Mouse (Mus musculus) midbrain, embryonic 14.5 days (tissue): ENCODE data around the gene Selplg. TPM values are rescaled to one million over a fixed set of nuclear protein-coding genes. Genes with fewer than 3 reads are reported as not detected.
A peak's percentile ranks its signal among the peaks of the same experiment; 100 is the strongest.
"Not testable (repeated sequence)": the region's sequence is repeated elsewhere in the genome, so short reads cannot be mapped to it uniquely, and the experiment has no call there.

Experiments
- ATAC-seq: fragments of 200-750 bp; cut with Nextera tagmentation; 2 replicates; pipeline ENCODE4 v1.8.0; 2017; ENCODE audit warnings: moderate number of reproducible peaks, moderate library complexity; ENCODE audit not compliant: low FRiP score, low TSS enrichment
- DNase-seq: peaks from one replicate; pipeline ENCODE4 v3.0.0-alpha.2; 2015
- H3K27ac ChIP-seq: fragments of 300-500 bp; sonication (generic); replicated peaks from 2 replicates; pipeline ENCODE4 v1.5.1; 2014; ENCODE audit warnings: mild to moderate bottlenecking, low read depth, low read length, moderate library complexity
- H3K27me3 ChIP-seq: fragments of 300-500 bp; sonication (generic); 2 replicates; pipeline ENCODE4 v1.6.1; 2014; ENCODE audit warnings: low read length, control low read depth, mixed read lengths; ENCODE audit not compliant: control insufficient read depth, insufficient read depth
- H3K36me3 ChIP-seq: fragments of 300-500 bp; sonication (generic); 2 replicates; pipeline ENCODE4 v1.6.1; 2014; ENCODE audit warnings: low read length, control low read depth; ENCODE audit not compliant: control insufficient read depth, insufficient read depth
- H3K4me1 ChIP-seq: fragments of 300-500 bp; sonication (generic); 2 replicates; pipeline ENCODE4 v1.6.1; 2014; ENCODE audit warnings: mild to moderate bottlenecking, antibody characterized with exemption, low read length, control low read depth; ENCODE audit not compliant: control insufficient read depth, insufficient read depth
- H3K4me2 ChIP-seq: fragments of 300-500 bp; sonication (generic); 2 replicates; pipeline ENCODE4 v1.6.1; 2014; ENCODE audit warnings: mild to moderate bottlenecking, low read length, moderate library complexity
- H3K4me3 ChIP-seq: fragments of 300-500 bp; sonication (generic); replicated peaks from 2 replicates; pipeline ENCODE4 v1.5.1; 2014; ENCODE audit warnings: low read depth, low read length
- H3K9ac ChIP-seq: fragments of 300-500 bp; sonication (generic); replicated peaks from 2 replicates; pipeline ENCODE4 v1.6.1; 2014; ENCODE audit warnings: mild to moderate bottlenecking, low read length, moderate library complexity
- H3K9me3 ChIP-seq: fragments of 300-500 bp; sonication (generic); 2 replicates; pipeline ENCODE4 v1.6.1; 2016; ENCODE audit warnings: low read length, control low read depth, mixed read lengths; ENCODE audit not compliant: control insufficient read depth
- WGBS: fragments of 180-500 bp; shearing (Covaris S2); extraction: QIAGEN DNeasy Blood & Tissue Kit; methylation state at CpG from one replicate; pipeline ENCODE4 v1.1.7; 2014; 5-methylcytosine and 5-hydroxymethylcytosine counted together
- polyA plus RNA-seq: library from polyadenylated mRNA; unstranded; fragments of >200 nt; fragmentation: Nextera tagmentation; extraction: Ambion mirVana; gene quantifications from 2 replicates; pipeline ENCODE4 v1.2.1, GENCODE M21; 2014

Gene Selplg
- polyA plus RNA-seq, 1 experiment from 2014 or later = 2.6 TPM

GRCm38 (mm10) chr5:113784104-113784503 lies 48.3 kb downstream of the Selplg start:
- H3K9ac ChIP-seq, H3K4me3 ChIP-seq, H3K4me2 ChIP-seq, H3K27ac ChIP-seq, H3K9me3 ChIP-seq, H3K27me3 ChIP-seq, DNase-seq, H3K36me3 ChIP-seq, ATAC-seq, H3K4me1 ChIP-seq: not testable (repeated sequence)
- WGBS = 46% methylated on average over 3 of the region's 3 CpGs

- Histone ChIP-seq H3K4me1 (no peaks in the 10 kb centered on the region), H3K27ac (no peak overlapping the region), H3K9ac (no peak overlapping the region), H3K36me3 (peaks cover 5% of the 10 kb centered on the region; the same call in 1 of the 2 replicates), H3K4me2 (no peak overlapping the region), H3K9me3 (no peaks in the 10 kb centered on the region), H3K4me3 (no peak overlapping the region), H3K27me3 (peaks cover 3% of the 10 kb centered on the region; the same call in 1 of the 2 replicates)
- WGBS = 21% methylated on average over 12 of the region's 12 CpGs
- DNase-seq (no peak), ATAC-seq (no peak)
Measured at GRCm38 (mm10) chr5:113783581-113784001, 48.9 kb downstream of the Selplg start.

GRCm38 (mm10) chr5:113782624-113783023 lies 49.8 kb downstream of the Selplg start:
- peaks cover 11% of the 10 kb centered on the region; the same call in 1 of the 2 replicates for H3K36me3 ChIP-seq
- 90% methylated on average over 7 of the region's 7 CpGs for WGBS
- H3K4me3 ChIP-seq = no peak overlapping the region
- no peaks in the 10 kb centered on the region for H3K4me1 ChIP-seq
- peaks cover 3% of the 10 kb centered on the region; the same call in 1 of the 2 replicates for H3K27me3 ChIP-seq
- no peak for ATAC-seq
- no peak overlapping the region for H3K4me2 ChIP-seq
- H3K9me3 ChIP-seq = no peaks in the 10 kb centered on the region
- H3K9ac ChIP-seq = no peak overlapping the region
- no peak overlapping the region for H3K27ac ChIP-seq
- no peak for DNase-seq

GRCm38 (mm10) chr5:113781875-113782274 lies 50.6 kb downstream of the Selplg start:
- H3K4me2 ChIP-seq = no peak overlapping the region
- H3K36me3 ChIP-seq = peaks cover 14% of the 10 kb centered on the region
- no peaks in the 10 kb centered on the region for H3K4me1 ChIP-seq
- no peaks in the 10 kb centered on the region for H3K9me3 ChIP-seq
- ATAC-seq = no peak
- no peak for DNase-seq
- H3K9ac ChIP-seq = no peak overlapping the region
- no peak overlapping the region for H3K4me3 ChIP-seq
- H3K27ac ChIP-seq = no peak overlapping the region
- H3K27me3 ChIP-seq = peaks cover 3% of the 10 kb centered on the region; the same call in 1 of the 2 replicates
- 77% methylated on average over 7 of the region's 7 CpGs for WGBS

- DNase-seq (no peak), ATAC-seq (no peak)
- 87% methylated on average over 7 of the region's 7 CpGs for WGBS
- Histone ChIP-seq H3K36me3 (peaks cover 21% of the 10 kb centered on the region), H3K27me3 (peaks cover 3% of the 10 kb centered on the region; the same call in 1 of the 2 replicates), H3K4me1 (no peaks in the 10 kb centered on the region), H3K9me3 (no peaks in the 10 kb centered on the region), H3K4me3 (no peak overlapping the region), H3K4me2 (no peak overlapping the region), H3K27ac (no peak overlapping the region), H3K9ac (no peak overlapping the region)
Measured at GRCm38 (mm10) chr5:113781254-113781653, 51.2 kb downstream of the Selplg start.

- peaks cover 25% of the 10 kb centered on the region for H3K36me3 ChIP-seq
- H3K4me2 ChIP-seq = no peak overlapping the region
- H3K9ac ChIP-seq = no peak overlapping the region
- WGBS = 95% methylated on average over 5 of the region's 5 CpGs
- no peak overlapping the region for H3K27ac ChIP-seq
- no peak for DNase-seq
- H3K27me3 ChIP-seq = peaks cover 3% of the 10 kb centered on the region; the same call in 1 of the 2 replicates
- H3K4me3 ChIP-seq = no peak overlapping the region
- H3K9me3 ChIP-seq = no peaks in the 10 kb centered on the region
- H3K4me1 ChIP-seq = no peaks in the 10 kb centered on the region
- ATAC-seq = 0 out of 2 replicates have a peak, but pooled peaks have one; percentile 27
Measured at GRCm38 (mm10) chr5:113780763-113781162, 51.7 kb downstream of the Selplg start.

- Histone ChIP-seq H3K9ac (no peak overlapping the region), H3K4me2 (no peak overlapping the region), H3K4me1 (no peaks in the 10 kb centered on the region), H3K9me3 (no peaks in the 10 kb centered on the region), H3K27me3 (peaks cover 3% of the 10 kb centered on the region; the same call in 1 of the 2 replicates), H3K36me3 (peaks cover 31% of the 10 kb centered on the region), H3K27ac (no peak overlapping the region), H3K4me3 (no peak overlapping the region)
- no peak for DNase-seq
- WGBS = 92% methylated on average over 3 of the region's 3 CpGs
- peak; percentile 40; the same call in 1 of the 2 replicates for ATAC-seq
Measured at GRCm38 (mm10) chr5:113780082-113780752, 52.2 kb downstream of the Selplg start.

- Histone ChIP-seq H3K27me3 (peaks cover 3% of the 10 kb centered on the region; the same call in 1 of the 2 replicates), H3K27ac (no peak overlapping the region), H3K4me1 (no peaks in the 10 kb centered on the region), H3K36me3 (peaks cover 37% of the 10 kb centered on the region), H3K9ac (no peak overlapping the region), H3K4me3 (no peak overlapping the region), H3K9me3 (no peaks in the 10 kb centered on the region), H3K4me2 (no peak overlapping the region)
- no peak for ATAC-seq
- DNase-seq = no peak
- 76% methylated on average over 5 of the region's 5 CpGs for WGBS
Measured at GRCm38 (mm10) chr5:113779569-113779968, 52.9 kb downstream of the Selplg start.

GRCm38 (mm10) chr5:113777728-113778127 lies 54.7 kb downstream of the Selplg start:
- not testable (repeated sequence) for H3K27me3 ChIP-seq, H3K4me1 ChIP-seq, H3K9ac ChIP-seq, ATAC-seq, DNase-seq, H3K27ac ChIP-seq, H3K4me2 ChIP-seq, H3K9me3 ChIP-seq, H3K4me3 ChIP-seq
- 92% methylated on average over 8 of the region's 8 CpGs for WGBS
- H3K36me3 ChIP-seq = peaks cover 41% of the 10 kb centered on the region
